Mouse (Mus musculus): Measurements from ENCODE around the gene Cd151.
A peak's percentile ranks its signal among the peaks of the same experiment; 100 is the strongest.
"Not testable (repeated sequence)": the region's sequence is repeated elsewhere in the genome, so short reads cannot be mapped to it uniquely, and the experiment has no call there.

Cd151 gene

GRCm38 (mm10) chr7:141435856-141436522, 31.2 kb upstream of the Cd151 start:
- no peak for DNase-seq (ENCODE audit: low read depth, low spot score)

GRCm38 (mm10) chr7:141436523-141436892, 30.7 kb upstream of the Cd151 start:
- no peak for DNase-seq (ENCODE audit: low read depth, low spot score)

- DNase-seq (ENCODE audit: low read depth, low spot score), result peak; percentile 94
These were observed 29.7 kb upstream of the Cd151 start, which contains the start of gene Slc25a22 for GRCm38 (mm10) chr7:141437178-141438120. Slc25a22 (minus strand) TSS chr7:141437892.

GRCm38 (mm10) chr7:141438201-141438968, 28.8 kb upstream of the Cd151 start:
- DNase-seq (ENCODE audit: low read depth, low spot score), result no peak

GRCm38 (mm10) chr7:141439140-141439679, 28.0 kb upstream of the Cd151 start:
- DNase-seq (ENCODE audit: low read depth, low spot score), result no peak

- DNase-seq (ENCODE audit: low read depth, low spot score), result no peak
These were observed 27.4 kb upstream of the Cd151 start for GRCm38 (mm10) chr7:141439811-141440210.

GRCm38 (mm10) chr7:141440613-141441012, 26.6 kb upstream of the Cd151 start:
- DNase-seq (ENCODE audit: low read depth, low spot score), result peak; percentile 91

GRCm38 (mm10) chr7:141441460-141441859, 25.7 kb upstream of the Cd151 start:
- DNase-seq (ENCODE audit: low read depth, low spot score), result no peak

- DNase-seq (ENCODE audit: low read depth, low spot score), result no peak
These were observed 25.0 kb upstream of the Cd151 start for GRCm38 (mm10) chr7:141442199-141442598.

- peak; percentile 77 for DNase-seq (ENCODE audit: low read depth, low spot score)
These were observed 23.9 kb upstream of the Cd151 start for GRCm38 (mm10) chr7:141443081-141443821.

- DNase-seq (ENCODE audit: low read depth, low spot score), result peak; percentile 94
These were observed 23.4 kb upstream of the Cd151 start, which contains the start of gene Pidd1 for GRCm38 (mm10) chr7:141443828-141444237. Pidd1 (minus strand) TSS chr7:141444025.

- not testable (repeated sequence) for DNase-seq (ENCODE audit: low read depth, low spot score)
These were observed 20.8 kb upstream of the Cd151 start for GRCm38 (mm10) chr7:141446374-141446773.

- peak; percentile 97 for DNase-seq (ENCODE audit: low read depth, low spot score)
These were observed 19.8 kb upstream of the Cd151 start, which contains the start of gene Rplp2 for GRCm38 (mm10) chr7:141447110-141447991. Rplp2 (plus strand) TSS chr7:141447370.

GRCm38 (mm10) chr7:141451928-141452327, 15.3 kb upstream of the Cd151 start:
- peak; percentile 66 for DNase-seq (ENCODE audit: low read depth, low spot score)

- no peak for DNase-seq (ENCODE audit: low read depth, low spot score)
These were observed 13.6 kb upstream of the Cd151 start for GRCm38 (mm10) chr7:141453636-141454035.

GRCm38 (mm10) chr7:141454967-141455551, 12.1 kb upstream of the Cd151 start, which contains the start of gene Pnpla2:
Pnpla2 (plus strand) TSS chr7:141455198.
- peak; percentile 98 for DNase-seq (ENCODE audit: low read depth, low spot score)

GRCm38 (mm10) chr7:141455610-141456314, 11.4 kb upstream of the Cd151 start:
- DNase-seq (ENCODE audit: low read depth, low spot score), result peak; percentile 62

GRCm38 (mm10) chr7:141456739-141457138, 10.5 kb upstream of the Cd151 start:
- DNase-seq (ENCODE audit: low read depth, low spot score), result no peak

GRCm38 (mm10) chr7:141457236-141457635, 10.0 kb upstream of the Cd151 start:
- DNase-seq (ENCODE audit: low read depth, low spot score), result no peak
